Mouse (Mus musculus): ENCODE measurements around the gene Fam161b. TPM values are rescaled to one million over a fixed set of nuclear protein-coding genes. Genes with fewer than 3 reads are reported as not detected.
A peak's percentile ranks its signal among the peaks of the same experiment; 100 is the strongest.

Gene Fam161b
- 1.4 and 1.5 TPM in 2 replicates for polyA plus RNA-seq (2015; fragmentation: Nextera tagmentation; extraction: Ambion mirVana)

- WGBS (ENCODE audit: insufficient replicate concordance) = under 1% methylated on average over 51 of the region's 51 CpGs
- Histone ChIP-seq H3K9me3 (replicated peaks) (no peaks in the 10 kb centered on the region), H3K4me3 (replicated peaks) (peak within 1 kb of the TSS; percentile 98), H3K9ac (peak within 1 kb of the TSS; percentile 87), H3K36me3 (peaks cover 7% of the 10 kb centered on the region), H3K27ac (peak within 1 kb of the TSS; percentile 78), H3K4me2 (peak within 1 kb of the TSS; percentile 89), H3K27me3 (no peaks in the 10 kb centered on the region), H3K4me1 (replicated peaks) (peaks cover 74% of the 10 kb centered on the region)
- DNase-seq = peak; percentile 91
- ATAC-seq (ENCODE audit: low read depth) = peak; percentile 93
Measured at GRCm38 (mm10) chr12:84361555-84362489, at the start of gene Fam161b, which contains the start of gene Coq6. Gene Fam161b (minus strand): TSS chr12:84361833. Gene Coq6 (plus strand): TSS chr12:84361657.

GRCm38 (mm10) chr12:84408819-84409507, 47.3 kb upstream of the Fam161b start, which contains the start of the genes Entpd5 and Bbof1:
Gene Entpd5 (minus strand): TSS chr12:84409029.
Gene Bbof1 (plus strand): TSS chr12:84409071.
- peak; percentile 77 for DNase-seq
- H3K4me1 ChIP-seq (replicated peaks) = peaks cover 17% of the 10 kb centered on the region
- peak within 1 kb of the TSS; percentile 87 for H3K9ac ChIP-seq
- WGBS (ENCODE audit: insufficient replicate concordance) = 2% methylated on average over 59 of the region's 63 CpGs
- H3K36me3 ChIP-seq = no peaks in the 10 kb centered on the region
- H3K4me2 ChIP-seq = peak within 1 kb of the TSS; percentile 98
- no peaks in the 10 kb centered on the region for H3K9me3 ChIP-seq (replicated peaks)
- ATAC-seq (ENCODE audit: low read depth) = peak; percentile 93
- H3K27me3 ChIP-seq = 0 out of 2 replicates have a peak, but pooled peaks cover 4% of the 10 kb centered on the region
- H3K27ac ChIP-seq = peak within 1 kb of the TSS; percentile 75
- peak within 1 kb of the TSS; percentile 83 for H3K4me3 ChIP-seq (replicated peaks)

- WGBS (ENCODE audit: insufficient replicate concordance) = 1% methylated on average over 50 of the region's 52 CpGs
- H3K36me3 ChIP-seq = no peaks in the 10 kb centered on the region
- H3K27ac ChIP-seq = peak overlapping the region; percentile 75
- ATAC-seq (ENCODE audit: low read depth) (peak; percentile 64), DNase-seq (peak; percentile 32)
- peak overlapping the region; percentile 87 for H3K9ac ChIP-seq
- no peaks in the 10 kb centered on the region for H3K9me3 ChIP-seq (replicated peaks)
- peaks cover 17% of the 10 kb centered on the region for H3K4me1 ChIP-seq (replicated peaks)
- H3K27me3 ChIP-seq = 0 out of 2 replicates have a peak, but pooled peaks cover 4% of the 10 kb centered on the region
- peak overlapping the region; percentile 83 for H3K4me3 ChIP-seq (replicated peaks)
- peak overlapping the region; percentile 98 for H3K4me2 ChIP-seq
Measured at GRCm38 (mm10) chr12:84407874-84408818, 46.5 kb upstream of the Fam161b start.

GRCm38 (mm10) chr12:84407259-84407658, 45.6 kb upstream of the Fam161b start:
- ATAC-seq (ENCODE audit: low read depth) = no peak
- H3K9ac ChIP-seq = no peak overlapping the region
- 0 out of 2 replicates have a peak, but pooled peaks cover 4% of the 10 kb centered on the region for H3K27me3 ChIP-seq
- no peaks in the 10 kb centered on the region for H3K36me3 ChIP-seq
- no peak overlapping the region for H3K4me3 ChIP-seq (replicated peaks)
- no peak for DNase-seq
- no peaks in the 10 kb centered on the region for H3K9me3 ChIP-seq (replicated peaks)
- 56% methylated on average over 4 of the region's 4 CpGs for WGBS (ENCODE audit: insufficient replicate concordance)
- H3K4me1 ChIP-seq (replicated peaks) = peaks cover 17% of the 10 kb centered on the region
- H3K27ac ChIP-seq = no peak overlapping the region
- no peak overlapping the region; the same call in 1 of the 2 replicates for H3K4me2 ChIP-seq

- Histone ChIP-seq H3K36me3 (no peaks in the 10 kb centered on the region), H3K4me1 (replicated peaks) (peaks cover 32% of the 10 kb centered on the region), H3K4me2 (no peak overlapping the region), H3K27me3 (0 out of 2 replicates have a peak, but pooled peaks cover 3% of the 10 kb centered on the region), H3K4me3 (replicated peaks) (no peak overlapping the region), H3K27ac (no peak overlapping the region), H3K9ac (no peak overlapping the region), H3K9me3 (replicated peaks) (no peaks in the 10 kb centered on the region)
- DNase-seq = no peak
- WGBS (ENCODE audit: insufficient replicate concordance) = 85% methylated on average over 6 of the region's 6 CpGs
- ATAC-seq (ENCODE audit: low read depth) = no peak
Measured at GRCm38 (mm10) chr12:84404541-84404940, 42.9 kb upstream of the Fam161b start.

GRCm38 (mm10) chr12:84402923-84403322, 41.3 kb upstream of the Fam161b start:
- Histone ChIP-seq H3K4me2 (no peak overlapping the region), H3K9ac (no peak overlapping the region), H3K4me1 (replicated peaks) (peaks cover 27% of the 10 kb centered on the region), H3K36me3 (no peaks in the 10 kb centered on the region), H3K27ac (peak overlapping the region; percentile 70), H3K27me3 (no peaks in the 10 kb centered on the region), H3K4me3 (replicated peaks) (no peak overlapping the region), H3K9me3 (replicated peaks) (no peaks in the 10 kb centered on the region)
- WGBS (ENCODE audit: insufficient replicate concordance) = 61% methylated on average over 9 of the region's 9 CpGs
- 0 out of 2 replicates have a peak, but pooled peaks have one; percentile 9 for ATAC-seq (ENCODE audit: low read depth)
- no peak for DNase-seq

- peaks cover 23% of the 10 kb centered on the region for H3K4me1 ChIP-seq (replicated peaks)
- ATAC-seq (ENCODE audit: low read depth) (peak; percentile 38), DNase-seq (no peak)
- no peaks in the 10 kb centered on the region for H3K9me3 ChIP-seq (replicated peaks)
- H3K9ac ChIP-seq = 0 out of 2 replicates have a peak overlapping the region, but pooled peaks have one; percentile 15
- no peaks in the 10 kb centered on the region for H3K27me3 ChIP-seq
- no peak overlapping the region for H3K4me3 ChIP-seq (replicated peaks)
- no peaks in the 10 kb centered on the region for H3K36me3 ChIP-seq
- no peak overlapping the region for H3K4me2 ChIP-seq
- WGBS (ENCODE audit: insufficient replicate concordance) = 48% methylated on average over 3 of the region's 3 CpGs
- H3K27ac ChIP-seq = peak overlapping the region; percentile 68
Measured at GRCm38 (mm10) chr12:84400653-84401052, 39.0 kb upstream of the Fam161b start.

- no peak overlapping the region for H3K4me3 ChIP-seq (replicated peaks)
- no peaks in the 10 kb centered on the region for H3K9me3 ChIP-seq (replicated peaks)
- H3K36me3 ChIP-seq = no peaks in the 10 kb centered on the region
- WGBS (ENCODE audit: insufficient replicate concordance) = 67% methylated on average over 3 of the region's 3 CpGs
- H3K4me1 ChIP-seq (replicated peaks) = peaks cover 23% of the 10 kb centered on the region
- no peaks in the 10 kb centered on the region for H3K27me3 ChIP-seq
- peak overlapping the region; percentile 68 for H3K27ac ChIP-seq
- no peak overlapping the region for H3K9ac ChIP-seq
- ATAC-seq (ENCODE audit: low read depth) (no peak), DNase-seq (no peak)
- H3K4me2 ChIP-seq = no peak overlapping the region
Measured at GRCm38 (mm10) chr12:84400068-84400467, 38.4 kb upstream of the Fam161b start.

GRCm38 (mm10) chr12:84399663-84400062, 38.0 kb upstream of the Fam161b start:
- Histone ChIP-seq H3K9ac (no peak overlapping the region), H3K4me1 (replicated peaks) (peaks cover 23% of the 10 kb centered on the region), H3K27me3 (no peaks in the 10 kb centered on the region), H3K4me2 (0 out of 2 replicates have a peak overlapping the region, but pooled peaks have one; percentile 1), H3K4me3 (replicated peaks) (no peak overlapping the region), H3K36me3 (no peaks in the 10 kb centered on the region), H3K9me3 (replicated peaks) (no peaks in the 10 kb centered on the region), H3K27ac (peak overlapping the region; percentile 68)
- ATAC-seq (ENCODE audit: low read depth) (no peak), DNase-seq (no peak)
- WGBS (ENCODE audit: insufficient replicate concordance) = 63% methylated on average over 9 of the region's 9 CpGs

GRCm38 (mm10) chr12:84399135-84399534, 37.5 kb upstream of the Fam161b start:
- Histone ChIP-seq H3K27ac (peak overlapping the region; percentile 68; the same call in 1 of the 2 replicates), H3K9ac (no peak overlapping the region)

More at GRCm38 (mm10) chr12:84399135-84399534, 37.5 kb upstream of the Fam161b start:
- WGBS (ENCODE audit: insufficient replicate concordance) = 76% methylated on average over 9 of the region's 9 CpGs
- Histone ChIP-seq H3K4me3 (replicated peaks) (no peak overlapping the region), H3K9me3 (replicated peaks) (no peaks in the 10 kb centered on the region), H3K36me3 (no peaks in the 10 kb centered on the region), H3K4me1 (replicated peaks) (peaks cover 23% of the 10 kb centered on the region), H3K4me2 (0 out of 2 replicates have a peak overlapping the region, but pooled peaks have one; percentile 1), H3K27me3 (no peaks in the 10 kb centered on the region)
- ATAC-seq (ENCODE audit: low read depth) (no peak), DNase-seq (no peak)

Data from liver, embryonic 13.5 days (tissue).